Mouse (Mus musculus) lung, embryonic 16.5 days (tissue): ENCODE results near the gene Adat2. TPM values are rescaled to one million over a fixed set of nuclear protein-coding genes. Genes with fewer than 3 reads are reported as not detected.

ENCODE experiments used
- ATAC-seq: fragments of 200-750 bp; cut with Nextera tagmentation; 2 replicates; pipeline ENCODE4 v1.8.0; 2017; ENCODE audit warnings: low read depth, mild to moderate bottlenecking, moderate library complexity
- H3K27ac ChIP-seq: fragments of 300-500 bp; sonication (generic); 2 replicates; pipeline ENCODE4 v1.5.1; 2014; ENCODE audit warnings: mild to moderate bottlenecking, control low read depth, low read length
- H3K27me3 ChIP-seq: fragments of 300-500 bp; sonication (generic); 2 replicates; pipeline ENCODE4 v1.6.1; 2014; ENCODE audit warnings: low read depth, low read length, mixed read lengths; ENCODE audit not compliant: control insufficient read depth, insufficient read depth
- H3K36me3 ChIP-seq: fragments of 300-500 bp; sonication (generic); 2 replicates; pipeline ENCODE4 v1.6.1; 2014; ENCODE audit warnings: low read length; ENCODE audit not compliant: control insufficient read depth, insufficient read depth
- H3K4me1 ChIP-seq: fragments of 300-500 bp; sonication (generic); replicated peaks from 2 replicates; pipeline ENCODE4 v1.6.1; 2014; ENCODE audit warnings: low read length, mixed read lengths; ENCODE audit not compliant: control insufficient read depth, insufficient read depth
- H3K4me2 ChIP-seq: fragments of 300-500 bp; sonication (generic); 2 replicates; pipeline ENCODE4 v1.6.1; 2014; ENCODE audit warnings: low read depth, low read length, control low read depth
- H3K4me3 ChIP-seq: fragments of 300-500 bp; sonication (generic); 2 replicates; pipeline ENCODE4 v1.5.1; 2014; ENCODE audit warnings: mild to moderate bottlenecking, low read length, control low read depth
- H3K9ac ChIP-seq: fragments of 300-500 bp; sonication (generic); 2 replicates; pipeline ENCODE4 v1.6.1; 2014; ENCODE audit warnings: low read length, control low read depth
- H3K9me3 ChIP-seq: fragments of 300-500 bp; sonication (generic); 2 replicates; pipeline ENCODE4 v1.6.1; 2016; ENCODE audit warnings: low read length; ENCODE audit not compliant: control insufficient read depth
- WGBS: fragments of 180-500 bp; shearing (Covaris S2); extraction: QIAGEN DNeasy Blood & Tissue Kit; methylation state at CpG from one replicate; pipeline ENCODE4 v1.1.7; 2014; 5-methylcytosine and 5-hydroxymethylcytosine counted together
- polyA plus RNA-seq: library from polyadenylated mRNA; unstranded; fragments of >200 nt; fragmentation: Nextera tagmentation; extraction: Ambion mirVana; gene quantifications from 2 replicates; pipeline ENCODE4 v1.2.1, GENCODE M21; 2015

The Adat2 gene
- polyA plus RNA-seq, result 3.6 and 3.8 TPM in 2 replicates

GRCm38 (mm10) chr10:13552646-13553497, at the start of gene Adat2, which contains the start of gene Pex3:
Adat2 (plus strand) TSS chr10:13552894.
Pex3 (minus strand) TSS chr10:13553142.
- Histone ChIP-seq H3K4me2 (peak within 1 kb of the TSS; percentile 87), H3K4me3 (peak within 1 kb of the TSS; percentile 91), H3K9ac (peak within 1 kb of the TSS; percentile 88), H3K27ac (peak within 1 kb of the TSS; percentile 77), H3K36me3 (peaks cover 2% of the 10 kb centered on the region; the same call in 1 of the 2 replicates), H3K4me1 (peaks cover 8% of the 10 kb centered on the region), H3K27me3 (no peaks in the 10 kb centered on the region), H3K9me3 (no peaks in the 10 kb centered on the region)
- WGBS, result under 1% methylated on average over 51 of the region's 51 CpGs
- peak; percentile 98 for ATAC-seq

GRCm38 (mm10) chr10:13521857-13522256, 30.8 kb upstream of the Adat2 start:
- no peak overlapping the region for H3K27ac ChIP-seq
- no peak overlapping the region for H3K4me3 ChIP-seq
- no peaks in the 10 kb centered on the region for H3K9me3 ChIP-seq
- no peaks in the 10 kb centered on the region for H3K27me3 ChIP-seq
- no peak overlapping the region for H3K4me2 ChIP-seq
- H3K36me3 ChIP-seq, result peaks cover 3% of the 10 kb centered on the region; the same call in 1 of the 2 replicates
- no peak for ATAC-seq
- H3K9ac ChIP-seq, result no peak overlapping the region
- WGBS, result 47% methylated on average over 4 of the region's 4 CpGs
- no peaks in the 10 kb centered on the region for H3K4me1 ChIP-seq

GRCm38 (mm10) chr10:13528155-13528554, 24.5 kb upstream of the Adat2 start:
- H3K4me3 ChIP-seq, result no peak overlapping the region
- 53% methylated on average over 4 of the region's 4 CpGs for WGBS
- ATAC-seq, result no peak
- H3K9ac ChIP-seq, result no peak overlapping the region
- no peaks in the 10 kb centered on the region for H3K4me1 ChIP-seq
- no peaks in the 10 kb centered on the region for H3K27me3 ChIP-seq
- no peak overlapping the region for H3K4me2 ChIP-seq
- H3K36me3 ChIP-seq, result peaks cover 14% of the 10 kb centered on the region
- no peaks in the 10 kb centered on the region for H3K9me3 ChIP-seq
- no peak overlapping the region for H3K27ac ChIP-seq

GRCm38 (mm10) chr10:13534751-13535150, 17.9 kb upstream of the Adat2 start:
- H3K4me3 ChIP-seq, result no peak overlapping the region

GRCm38 (mm10) chr10:13536706-13537105, 16.0 kb upstream of the Adat2 start:
- H3K4me3 ChIP-seq, result no peak overlapping the region
- ATAC-seq, result no peak
- WGBS, result 91% methylated on average over 7 of the region's 7 CpGs
- no peaks in the 10 kb centered on the region for H3K27me3 ChIP-seq
- no peaks in the 10 kb centered on the region for H3K9me3 ChIP-seq
- H3K9ac ChIP-seq, result no peak overlapping the region
- no peaks in the 10 kb centered on the region for H3K4me1 ChIP-seq
- peaks cover 14% of the 10 kb centered on the region for H3K36me3 ChIP-seq
- H3K4me2 ChIP-seq, result no peak overlapping the region
- H3K27ac ChIP-seq, result no peak overlapping the region

More at GRCm38 (mm10) chr10:13534751-13535150, 17.9 kb upstream of the Adat2 start:
- Histone ChIP-seq H3K9me3 (no peaks in the 10 kb centered on the region), H3K4me2 (no peak overlapping the region), H3K27me3 (no peaks in the 10 kb centered on the region), H3K27ac (no peak overlapping the region), H3K36me3 (peaks cover 17% of the 10 kb centered on the region), H3K9ac (no peak overlapping the region), H3K4me1 (no peaks in the 10 kb centered on the region)
- ATAC-seq, result no peak
- 59% methylated on average over 3 of the region's 3 CpGs for WGBS

GRCm38 (mm10) chr10:13539769-13540333, 12.8 kb upstream of the Adat2 start:
- Histone ChIP-seq H3K27me3 (no peaks in the 10 kb centered on the region), H3K27ac (no peak overlapping the region), H3K36me3 (peaks cover 16% of the 10 kb centered on the region), H3K9ac (no peak overlapping the region), H3K9me3 (no peaks in the 10 kb centered on the region), H3K4me1 (no peaks in the 10 kb centered on the region), H3K4me3 (no peak overlapping the region), H3K4me2 (no peak overlapping the region)
- ATAC-seq, result no peak
- 89% methylated on average over 7 of the region's 7 CpGs for WGBS

- no peak for ATAC-seq
- Histone ChIP-seq H3K9ac (no peak overlapping the region), H3K4me3 (no peak overlapping the region), H3K9me3 (no peaks in the 10 kb centered on the region), H3K4me2 (no peak overlapping the region), H3K27ac (no peak overlapping the region), H3K27me3 (no peaks in the 10 kb centered on the region), H3K36me3 (peaks cover 13% of the 10 kb centered on the region), H3K4me1 (no peaks in the 10 kb centered on the region)
- WGBS, result 79% methylated on average over 5 of the region's 5 CpGs
These were observed 11.0 kb upstream of the Adat2 start for GRCm38 (mm10) chr10:13541721-13542120.

GRCm38 (mm10) chr10:13553498-13553985, 848 bp downstream of the Adat2 start:
- ATAC-seq, result peak; percentile 2; the same call in 1 of the 2 replicates
- H3K4me2 ChIP-seq, result peak overlapping the region; percentile 87
- 18% methylated on average over 10 of the region's 10 CpGs for WGBS

GRCm38 (mm10) chr10:13554316-13554715, 1.6 kb downstream of the Adat2 start:
- no peaks in the 10 kb centered on the region for H3K27me3 ChIP-seq
- no peak overlapping the region for H3K27ac ChIP-seq
- no peak for ATAC-seq
- no peak overlapping the region for H3K4me3 ChIP-seq
- H3K9me3 ChIP-seq, result no peaks in the 10 kb centered on the region
- H3K4me1 ChIP-seq, result peaks cover 8% of the 10 kb centered on the region
- H3K9ac ChIP-seq, result no peak overlapping the region
- H3K4me2 ChIP-seq, result no peak overlapping the region
- 88% methylated on average over 1 of the region's 1 CpGs for WGBS
- peaks cover 2% of the 10 kb centered on the region; the same call in 1 of the 2 replicates for H3K36me3 ChIP-seq

More at GRCm38 (mm10) chr10:13553498-13553985, 848 bp downstream of the Adat2 start:
- H3K36me3 ChIP-seq, result peaks cover 2% of the 10 kb centered on the region; the same call in 1 of the 2 replicates
- no peaks in the 10 kb centered on the region for H3K27me3 ChIP-seq
- peak overlapping the region; percentile 91 for H3K4me3 ChIP-seq
- H3K9ac ChIP-seq, result peak overlapping the region; percentile 88
- H3K27ac ChIP-seq, result no peak overlapping the region; the same call in 1 of the 2 replicates
- H3K4me1 ChIP-seq, result peaks cover 8% of the 10 kb centered on the region
- H3K9me3 ChIP-seq, result no peaks in the 10 kb centered on the region
